Mouse (Mus musculus) telencephalon, adult 2 months (tissue): ENCODE measurements at regions not wholly inside any gene's neighbourhood (a gene's known extent, or its start where the extent isn't known, plus 50 kb on each side); places are given as distances from the start of the nearest gene placed in this dataset.

Experiments used
- DNase-seq: peaks from one replicate; pipeline ENCODE4 v3.0.0-alpha.2; 2011; ENCODE audit warnings: low read depth, low spot score

- no peak for DNase-seq
These were observed 821.2 kb upstream of the Cdh7 start for GRCm38 (mm10) chr1:109161067-109161466.

GRCm38 (mm10) chr1:109170838-109171237, 811.4 kb upstream of the Cdh7 start:
- no peak for DNase-seq

GRCm38 (mm10) chr1:109186497-109186896, 795.7 kb upstream of the Cdh7 start:
- DNase-seq, result no peak

GRCm38 (mm10) chr1:109220088-109220487, 762.1 kb upstream of the Cdh7 start:
- no peak for DNase-seq

- DNase-seq, result peak; percentile 43
These were observed 758.7 kb upstream of the Cdh7 start for GRCm38 (mm10) chr1:109223571-109223970.
